Mouse (Mus musculus) thymus, adult 2 months (tissue): ENCODE results near the gene Ociad1.

Experiments
- CTCF ChIP-seq: fragments of 200-500 bp; IDR thresholded peaks from 2 replicates; pipeline ENCODE4 v1.5.1; 2012; ENCODE audit warnings: mild to moderate bottlenecking, control low read depth, low read length, moderate library complexity, borderline replicate concordance; ENCODE audit not compliant: control insufficient read depth, poor library complexity, insufficient read depth; ENCODE audit errors: extremely low read depth
- POLR2A ChIP-seq: fragments of 200-500 bp; IDR thresholded peaks from 2 replicates; pipeline ENCODE4 v1.6.1; 2012; ENCODE audit warnings: mild to moderate bottlenecking, low read length, control low read depth, moderate library complexity; ENCODE audit not compliant: control insufficient read depth, poor library complexity, insufficient read depth; ENCODE audit errors: extremely low read depth

GRCm38 (mm10) chr5:73246414-73246813 lies 46.2 kb upstream of the Ociad1 start:
- TF ChIP-seq CTCF, result no peak
- TF ChIP-seq POLR2A, result no peak
